Mouse (Mus musculus) olfactory bulb, adult 2 months (tissue): ENCODE measurements around the gene Nrxn3. TPM values are rescaled to one million over a fixed set of nuclear protein-coding genes. Genes with fewer than 3 reads are reported as not detected.
A peak's percentile ranks its signal among the peaks of the same experiment; 100 is the strongest.

Experiments used
- H3K27ac ChIP-seq: fragments of 200-500 bp; 2 replicates; pipeline ENCODE4 v1.5.1; 2012; ENCODE audit warnings: low read depth, low read length; ENCODE audit not compliant: insufficient read depth
- H3K4me1 ChIP-seq: fragments of 200-500 bp; 2 replicates; pipeline ENCODE4 v1.6.1; 2012; ENCODE audit warnings: low read length; ENCODE audit not compliant: control insufficient read depth, insufficient read depth
- H3K4me3 ChIP-seq: fragments of 200-500 bp; 2 replicates; pipeline ENCODE4 v1.5.1; 2012; ENCODE audit warnings: mild to moderate bottlenecking, low read depth, low read length, moderate library complexity; ENCODE audit not compliant: insufficient read depth
- CTCF ChIP-seq: fragments of 200-500 bp; IDR thresholded peaks from 2 replicates; pipeline ENCODE4 v1.5.1; 2012; ENCODE audit warnings: low read depth, mild to moderate bottlenecking, low read length, moderate library complexity; ENCODE audit not compliant: insufficient read depth
- POLR2A ChIP-seq: fragments of 200-500 bp; IDR thresholded peaks from 2 replicates; pipeline ENCODE4 v1.6.1; 2012; ENCODE audit warnings: mild to moderate bottlenecking, low read depth, low read length, moderate library complexity; ENCODE audit not compliant: insufficient read depth
- WGBS: fragments of 180-500 bp; shearing (Covaris S2); methylation state at CpG from one replicate; pipeline ENCODE4 v1.1.7; 2018; 5-methylcytosine and 5-hydroxymethylcytosine counted together
- polyA plus RNA-seq: library from polyadenylated mRNA; stranded (reverse); fragments of >200 nt; gene quantifications from 2 replicates; pipeline ENCODE4 v1.2.4, GENCODE M21; 2012; ENCODE audit warnings: low replicate concordance; ENCODE audit not compliant: missing spikeins, insufficient read depth, insufficient read length

The Nrxn3 gene
- polyA plus RNA-seq, 1 experiment: not detected

DNA sequence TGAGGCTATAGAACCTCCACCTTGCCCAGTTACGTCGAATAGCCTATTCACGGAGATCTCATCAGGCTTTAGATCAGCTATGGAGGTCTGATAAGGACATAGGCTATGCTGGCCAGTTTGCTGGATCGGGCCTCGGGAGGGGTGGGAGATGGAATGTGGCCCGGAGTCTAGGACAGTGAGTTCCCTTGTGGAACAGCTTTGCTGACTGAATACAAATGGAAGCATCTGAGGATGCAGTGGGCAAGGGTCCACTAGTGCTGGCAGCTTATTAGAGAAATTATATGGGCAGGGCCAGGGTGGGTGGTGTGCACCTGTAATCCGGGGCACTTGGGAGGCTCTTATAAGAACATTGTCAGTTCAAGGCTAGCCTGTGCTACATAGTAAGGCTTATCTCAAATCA, 117.0 kb downstream of the Nrxn3 start:
- Histone ChIP-seq H3K4me3 (no peak overlapping the region), H3K27ac (no peak overlapping the region), H3K4me1 (peaks cover 3% of the 10 kb centered on the region; the same call in 1 of the 2 replicates)
- TF ChIP-seq POLR2A (no peak), CTCF (no peak)
- 84% methylated on average over 7 of the region's 7 CpGs for WGBS

DNA sequence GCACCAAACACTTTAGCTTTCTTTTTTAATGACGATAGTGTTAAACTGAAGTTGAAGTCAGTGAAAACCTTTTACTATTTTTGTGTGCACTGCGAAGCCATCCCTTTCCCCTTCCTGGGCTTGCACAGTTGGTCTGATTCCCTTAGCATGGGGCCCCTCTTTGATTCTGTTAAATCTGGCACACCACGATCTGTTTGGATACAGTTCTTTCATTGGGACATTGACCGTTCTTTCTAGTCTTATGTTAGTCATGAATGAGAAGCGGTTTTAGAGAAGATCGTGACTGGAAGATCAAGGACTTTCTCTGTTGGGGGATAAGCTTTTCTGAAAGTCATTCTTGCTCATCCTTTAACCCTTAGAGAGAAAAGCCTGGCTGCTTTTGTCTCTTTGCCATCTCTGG, 118.7 kb downstream of the Nrxn3 start:
- TF ChIP-seq CTCF (no peak), POLR2A (no peak)
- H3K27ac ChIP-seq: no peak overlapping the region
- 40% methylated on average over 6 of the region's 6 CpGs for WGBS
- no peak overlapping the region for H3K4me3 ChIP-seq
- no peaks in the 10 kb centered on the region for H3K4me1 ChIP-seq

DNA sequence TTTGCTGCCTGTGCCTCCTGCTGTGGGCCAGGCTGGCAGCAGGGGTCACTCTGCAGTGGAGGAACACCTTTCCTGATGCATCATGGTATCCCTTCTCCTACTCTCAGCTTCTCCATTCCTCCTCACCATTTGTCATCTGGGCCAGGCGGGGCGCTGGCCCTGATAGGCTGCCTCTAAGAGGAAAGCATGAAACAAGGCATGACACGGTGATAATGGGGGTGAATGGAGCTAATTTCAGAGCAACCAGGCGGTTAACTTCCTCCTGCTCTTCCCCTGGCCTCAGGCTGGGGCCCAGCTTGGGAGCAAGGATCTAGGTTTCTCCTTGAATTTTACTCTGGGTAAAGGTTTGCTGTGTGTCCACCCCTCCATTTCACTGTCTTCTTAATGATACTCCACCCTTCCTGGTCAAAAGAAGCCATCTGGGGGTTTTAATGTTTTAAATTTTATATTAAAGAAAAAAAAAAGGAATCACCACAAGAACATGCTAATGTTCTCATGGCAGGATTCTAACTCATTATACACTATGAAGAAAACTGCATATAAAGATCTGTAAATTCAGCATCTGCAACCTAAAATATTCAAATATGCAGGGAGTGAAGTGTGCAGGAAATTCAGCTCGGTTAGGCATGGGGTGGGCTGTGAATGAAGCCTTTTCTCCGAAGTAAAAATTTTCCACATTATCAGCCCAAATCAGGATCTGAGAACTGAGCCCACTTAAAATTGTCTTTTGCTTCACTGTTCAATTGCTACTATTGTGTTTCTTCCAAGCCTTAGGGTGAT, 127.9 kb downstream of the Nrxn3 start:
- Histone ChIP-seq H3K4me3 (no peak overlapping the region), H3K4me1 (peaks cover 5% of the 10 kb centered on the region), H3K27ac (no peak overlapping the region)
- WGBS: 34% methylated on average over 6 of the region's 6 CpGs
- TF ChIP-seq CTCF: no peak
- no peak for TF ChIP-seq POLR2A

DNA sequence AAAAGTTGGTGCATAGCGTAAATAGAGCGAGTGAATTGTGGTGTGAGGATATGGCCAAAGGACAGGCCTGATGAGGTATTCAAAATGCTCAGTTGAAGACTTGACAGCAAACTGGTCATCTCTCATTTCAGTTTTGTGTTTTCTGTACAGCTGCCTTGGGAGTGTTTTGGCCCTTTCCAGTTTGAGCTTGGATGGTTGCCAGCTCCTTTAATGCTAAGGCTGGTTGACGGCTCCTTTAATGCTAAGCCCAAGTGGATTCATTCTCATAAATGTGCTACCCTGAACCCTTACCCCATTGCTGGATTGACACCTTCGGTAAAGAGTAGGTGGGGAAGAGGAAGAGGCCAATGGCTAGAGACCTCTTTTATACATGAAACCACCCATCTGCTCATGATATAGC, 131.4 kb downstream of the Nrxn3 start:
- H3K4me3 ChIP-seq: no peak overlapping the region
- TF ChIP-seq POLR2A: no peak
- no peak for TF ChIP-seq CTCF
- 52% methylated on average over 4 of the region's 4 CpGs for WGBS

DNA sequence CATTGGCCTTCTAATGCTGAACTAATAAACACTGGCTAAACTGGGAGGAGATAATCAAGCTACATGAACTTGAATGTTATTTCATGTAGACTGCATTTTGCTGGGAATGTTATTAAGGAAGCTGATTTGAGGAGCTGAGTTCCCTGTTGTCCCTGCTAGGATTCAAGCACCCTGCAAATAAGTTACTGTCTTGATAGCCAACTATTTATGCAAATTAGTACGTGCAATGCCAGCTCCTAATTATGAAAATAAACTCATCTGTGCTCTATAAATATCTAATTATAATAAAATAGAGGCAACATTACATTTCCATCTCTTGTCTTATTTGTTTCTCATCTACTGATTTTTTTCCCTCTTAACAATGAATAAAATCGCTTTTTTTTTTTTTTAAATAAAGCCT, 135.0 kb downstream of the Nrxn3 start:
- no peak overlapping the region for H3K4me3 ChIP-seq
- WGBS: 32% methylated on average over 2 of the region's 2 CpGs
- no peaks in the 10 kb centered on the region for H3K4me1 ChIP-seq
- H3K27ac ChIP-seq: no peak overlapping the region
- TF ChIP-seq POLR2A (no peak), CTCF (no peak)

More for the DNA sequence above, 131.4 kb downstream of the Nrxn3 start:
- peaks cover 5% of the 10 kb centered on the region for H3K4me1 ChIP-seq
- H3K27ac ChIP-seq: no peak overlapping the region

DNA sequence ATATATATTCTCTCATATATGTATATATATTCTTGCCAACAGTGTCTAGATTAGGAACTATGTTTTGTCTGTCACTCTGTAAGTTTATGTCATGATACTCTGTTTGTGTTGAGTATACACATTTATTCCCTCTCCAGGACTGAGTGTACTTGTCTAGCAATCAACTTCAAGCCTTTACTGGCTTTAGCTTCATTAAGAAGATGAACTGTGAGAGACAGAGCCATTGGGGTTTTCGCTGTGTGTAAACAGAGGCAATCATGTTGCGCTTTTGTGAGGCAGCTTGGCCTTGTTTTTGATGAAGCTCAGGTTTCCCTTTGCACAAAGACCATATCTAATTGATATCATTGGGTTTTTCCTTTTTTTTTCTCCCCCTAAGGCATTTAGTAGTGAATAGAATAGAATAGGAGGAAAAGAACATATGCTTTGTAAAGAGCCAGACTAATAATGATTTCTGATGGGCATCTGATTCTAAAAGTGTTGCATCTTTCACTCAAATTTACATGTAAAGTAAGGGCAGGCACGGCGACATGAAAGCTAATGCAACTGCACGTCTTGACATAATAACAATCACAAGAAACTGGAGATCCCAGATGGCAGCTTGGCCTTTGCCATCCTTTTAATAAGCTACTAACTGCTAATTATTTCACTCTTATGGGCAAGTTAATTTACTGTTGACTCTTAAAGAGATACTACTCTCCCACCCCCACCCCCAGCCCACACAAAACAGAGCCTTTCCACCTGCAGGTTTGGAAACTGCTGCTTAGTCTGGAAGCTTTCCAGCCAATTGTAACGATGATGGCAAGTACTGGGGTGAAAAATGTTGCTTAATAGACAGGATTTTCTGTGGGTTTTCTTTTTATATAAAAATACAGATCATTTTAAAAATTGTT, 137.0 kb downstream of the Nrxn3 start:
- no peak overlapping the region for H3K4me3 ChIP-seq
- TF ChIP-seq CTCF (no peak), POLR2A (no peak)
- H3K4me1 ChIP-seq: no peaks in the 10 kb centered on the region
- H3K27ac ChIP-seq: peak overlapping the region; percentile 72
- WGBS: 33% methylated on average over 6 of the region's 6 CpGs

DNA sequence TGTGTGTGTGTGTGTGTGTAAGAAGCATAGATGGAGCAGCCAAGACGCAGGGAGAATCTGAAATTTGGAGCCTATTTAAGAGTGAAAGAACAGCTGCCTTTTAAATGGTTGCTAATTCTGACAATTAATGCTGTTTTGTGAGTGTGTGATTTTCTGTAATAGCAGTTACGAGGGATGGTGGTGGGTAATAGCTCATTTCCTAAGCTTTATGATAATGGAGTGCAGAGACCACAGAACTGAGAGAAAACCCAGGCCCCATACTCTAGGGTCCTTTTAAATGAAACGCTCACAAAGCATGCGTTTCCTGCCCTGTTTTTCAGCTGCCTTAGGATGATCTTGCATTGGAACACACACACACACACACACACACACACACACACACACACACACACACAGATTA, 137.7 kb downstream of the Nrxn3 start:
- no peaks in the 10 kb centered on the region for H3K4me1 ChIP-seq
- WGBS: 26% methylated on average over 4 of the region's 4 CpGs
- TF ChIP-seq CTCF: no peak
- no peak for TF ChIP-seq POLR2A
- no peak overlapping the region for H3K4me3 ChIP-seq
- peak overlapping the region; percentile 69 for H3K27ac ChIP-seq

DNA sequence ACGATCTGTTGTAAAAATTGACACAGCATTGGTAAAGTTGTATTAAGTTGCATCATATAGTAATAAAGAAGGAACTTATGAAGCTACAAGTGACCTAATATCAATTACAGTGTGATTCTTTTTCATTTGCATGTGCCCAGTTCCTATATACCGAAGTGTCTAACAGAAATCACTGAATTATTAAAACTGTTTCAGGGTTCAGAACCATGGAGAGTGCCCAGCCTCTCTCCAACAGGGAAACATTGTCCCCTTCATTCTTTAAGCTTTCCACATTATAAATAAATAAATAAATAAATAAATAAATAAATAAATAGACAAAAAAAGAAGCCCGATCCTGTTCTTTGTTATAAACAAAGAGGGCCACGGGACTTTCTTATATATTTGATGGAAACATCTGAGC, 140.4 kb downstream of the Nrxn3 start:
- H3K27ac ChIP-seq: no peak overlapping the region
- H3K4me3 ChIP-seq: no peak overlapping the region
- no peaks in the 10 kb centered on the region for H3K4me1 ChIP-seq
- WGBS: 67% methylated on average over 4 of the region's 4 CpGs
- TF ChIP-seq CTCF (no peak), POLR2A (no peak)

DNA sequence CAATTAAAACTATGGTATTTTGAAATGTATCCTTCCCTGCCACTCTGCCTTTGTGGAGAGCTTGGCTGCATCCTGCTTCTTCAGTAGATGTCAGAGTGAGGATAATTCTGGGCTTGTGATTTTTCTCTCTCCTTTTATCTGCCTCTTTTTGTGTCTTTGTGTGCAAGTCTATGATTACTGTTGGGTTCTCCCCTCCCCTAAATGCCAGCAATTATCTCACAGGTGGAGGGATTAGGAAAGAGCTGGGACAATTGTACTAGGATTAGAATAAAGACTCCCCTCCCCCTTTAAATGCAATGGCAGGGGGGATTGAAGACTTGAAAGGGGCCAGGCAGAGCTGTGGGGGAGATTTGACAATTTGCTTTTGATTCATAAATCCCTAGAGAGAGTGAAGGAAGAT, 145.6 kb downstream of the Nrxn3 start:
- no peak overlapping the region for H3K27ac ChIP-seq

More for the DNA sequence above, 145.6 kb downstream of the Nrxn3 start:
- TF ChIP-seq CTCF (no peak), POLR2A (no peak)
- H3K4me1 ChIP-seq: no peaks in the 10 kb centered on the region
- H3K4me3 ChIP-seq: no peak overlapping the region
